Mouse (Mus musculus) right cerebral cortex, postnatal 4 days (tissue): Measurements from ENCODE around the gene Mfn2.

Source experiments
- DNase-seq: peaks from one replicate; pipeline ENCODE4 v3.0.0-alpha.2; 2022

The Mfn2 gene

DNA sequence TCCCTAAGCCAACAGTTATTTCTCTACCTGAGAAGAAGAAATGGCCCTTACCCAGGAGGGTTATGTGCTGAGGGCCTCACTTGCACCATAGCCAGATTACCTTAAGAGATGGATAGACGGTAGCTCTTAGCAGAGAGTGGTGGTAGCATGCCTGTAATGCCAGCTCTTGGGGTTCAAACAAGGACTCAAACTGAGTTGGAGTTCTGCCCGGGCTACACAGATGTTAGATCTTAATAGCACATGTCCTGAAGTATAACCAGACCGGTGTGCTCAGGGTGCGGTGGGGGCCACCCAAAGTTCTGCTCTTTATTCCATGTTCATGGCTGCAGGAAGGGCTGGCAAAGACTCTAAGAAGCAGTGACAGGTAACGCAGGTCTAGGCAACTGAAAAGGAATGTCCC is 5.0 kb upstream of the Mfn2 start:
- DNase-seq = no peak

DNA sequence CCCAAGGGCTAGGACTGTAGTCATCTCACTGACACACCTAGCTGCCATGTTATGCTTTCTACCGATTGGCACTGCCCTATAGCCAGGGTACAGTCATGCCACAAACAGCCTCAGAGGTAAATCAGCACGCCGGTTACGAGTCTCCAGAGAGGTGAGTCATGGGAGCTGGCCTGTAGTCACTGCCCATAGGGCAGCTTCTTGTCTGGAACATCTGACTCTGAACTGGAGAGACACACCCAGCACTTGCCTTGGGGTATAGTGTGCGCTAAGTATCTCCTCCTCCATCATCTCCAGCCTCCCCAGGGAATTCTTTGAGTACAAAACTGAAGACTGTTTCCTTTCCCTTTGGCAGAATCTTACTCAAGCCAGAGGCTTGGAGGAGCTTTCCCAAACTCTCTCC is 1.7 kb upstream of the Mfn2 start:
- DNase-seq = no peak

DNA sequence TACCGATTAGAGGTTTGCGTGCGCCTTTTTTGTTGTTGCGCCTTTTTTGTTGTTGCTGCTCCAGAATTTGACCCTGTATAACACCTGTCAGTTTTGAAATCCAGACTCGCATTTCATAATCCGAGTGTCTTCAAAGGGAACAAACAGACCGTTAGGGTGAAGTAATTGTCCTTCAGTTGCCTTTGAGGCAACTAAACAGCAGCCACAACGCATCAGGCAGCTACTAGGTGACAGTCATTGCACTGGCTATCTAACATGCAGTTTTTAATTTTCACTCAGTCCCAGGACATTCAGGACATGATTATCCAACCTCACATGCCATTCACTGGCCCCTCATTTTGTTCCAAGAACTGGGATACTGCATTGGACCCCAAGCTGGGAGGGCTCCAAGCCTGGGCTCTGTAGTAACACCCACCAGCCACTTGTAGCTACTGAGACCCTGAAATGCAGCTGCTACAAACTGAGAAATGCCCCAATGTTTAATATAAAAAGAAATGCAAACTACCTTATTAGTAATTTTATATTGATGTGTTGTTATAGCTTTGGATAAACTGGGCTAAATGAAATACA is 671 bp upstream of the Mfn2 start:
- peak; percentile 41 for DNase-seq

DNA sequence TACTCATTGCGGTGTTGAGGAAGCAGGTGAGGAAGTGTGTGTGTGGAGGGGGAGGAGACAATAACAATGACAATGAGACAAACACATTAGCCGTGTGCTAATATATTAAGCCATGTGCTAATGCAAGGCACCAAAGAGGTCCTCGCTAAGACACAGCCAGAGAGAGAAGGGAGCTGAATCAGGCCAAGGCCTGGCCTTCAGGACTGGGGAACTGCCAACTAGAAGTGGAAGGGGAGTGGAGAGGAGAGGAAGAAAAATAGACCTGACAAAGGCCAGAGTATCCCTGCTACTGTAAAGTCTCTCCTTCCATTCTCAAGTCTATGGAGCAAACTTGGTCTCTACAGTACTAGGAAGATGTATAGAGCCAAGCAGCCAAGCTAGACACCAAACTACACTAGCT is 903 bp downstream of the Mfn2 start:
- DNase-seq = no peak

DNA sequence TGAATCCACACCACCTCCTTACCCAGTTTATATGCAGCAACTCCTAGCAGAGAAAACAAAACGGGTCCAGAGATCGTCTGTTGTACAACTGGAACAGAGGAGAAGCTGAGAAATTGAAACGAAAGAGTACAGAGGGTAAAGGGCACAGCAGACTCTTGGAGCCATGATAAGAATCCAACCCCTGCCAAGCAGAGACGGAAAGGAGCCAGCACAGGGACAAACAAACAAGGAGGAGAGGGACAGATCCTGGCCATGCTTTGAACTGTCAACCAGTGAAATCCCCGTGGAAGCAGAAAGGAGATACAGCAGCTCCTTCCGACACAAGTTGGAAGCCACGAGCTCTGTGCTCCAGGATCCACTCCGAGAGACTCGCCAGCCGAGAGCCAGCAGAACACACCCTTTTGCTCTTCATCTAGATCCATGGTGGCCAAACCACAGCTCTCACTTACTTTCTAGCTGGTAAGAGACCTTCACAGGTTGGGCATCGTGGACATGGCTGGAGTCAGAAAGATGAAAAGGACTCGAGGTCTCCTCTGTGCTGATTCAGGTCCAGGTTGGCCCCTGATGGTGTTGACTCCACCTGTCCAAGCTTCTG is 1.5 kb downstream of the Mfn2 start:
- no peak for DNase-seq

DNA sequence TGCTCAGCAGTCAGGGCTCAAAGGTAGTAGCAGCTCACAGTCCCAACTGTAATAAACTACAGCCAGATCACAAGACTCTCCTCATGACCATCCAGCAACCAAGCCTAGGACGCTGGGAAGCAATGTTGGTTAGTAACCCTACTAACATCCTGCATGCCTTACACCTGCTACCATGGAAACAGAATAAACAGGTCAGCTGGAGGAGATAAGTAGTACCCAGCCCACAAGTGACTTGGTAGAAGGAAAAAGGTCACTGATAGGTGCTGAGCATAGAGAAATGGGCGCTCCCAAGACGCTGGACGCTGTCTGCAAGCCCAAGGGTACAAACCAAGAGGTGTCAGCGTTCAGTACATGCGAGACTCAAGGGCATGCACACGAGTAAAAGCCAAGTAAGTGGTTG is 4.1 kb downstream of the Mfn2 start:
- DNase-seq = no peak

DNA sequence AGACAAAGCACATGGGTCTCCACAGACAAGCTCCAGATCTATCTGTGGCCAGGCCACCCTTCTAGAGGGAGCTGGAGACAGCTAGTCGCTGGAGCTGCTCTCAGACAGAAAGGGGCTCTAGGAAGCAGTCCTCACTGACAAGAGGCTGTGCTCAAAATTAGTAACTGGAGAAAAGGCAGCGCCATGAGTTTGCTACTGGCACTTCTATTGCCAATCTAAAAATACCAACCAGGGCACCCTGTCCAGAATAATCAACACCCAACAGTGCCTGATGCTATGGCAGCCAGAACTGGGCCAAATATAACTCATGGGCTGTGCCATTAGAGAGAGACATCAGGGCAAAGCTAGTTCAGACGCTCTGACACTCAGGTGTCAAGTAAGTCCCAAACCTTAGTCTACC is 7.2 kb downstream of the Mfn2 start:
- no peak for DNase-seq

DNA sequence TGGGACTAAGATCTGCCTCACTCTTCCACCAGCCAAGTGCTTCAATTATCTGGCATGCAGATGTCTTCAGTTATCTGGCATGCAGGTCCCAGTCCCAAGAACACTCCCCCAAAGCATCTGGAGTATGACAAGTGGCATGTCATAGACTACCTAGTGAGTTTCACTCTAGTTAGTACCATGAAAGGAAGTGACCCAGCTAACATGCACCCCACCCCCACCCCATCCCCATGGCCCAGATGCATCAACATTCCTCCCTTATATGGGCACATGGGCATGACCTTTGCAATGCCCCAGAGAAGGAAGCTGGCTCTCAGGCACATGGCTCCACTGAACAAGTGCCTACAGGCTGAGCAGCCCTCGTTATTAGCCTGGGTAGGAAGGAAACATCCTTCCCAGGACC is 8.1 kb downstream of the Mfn2 start:
- DNase-seq = no peak

DNA sequence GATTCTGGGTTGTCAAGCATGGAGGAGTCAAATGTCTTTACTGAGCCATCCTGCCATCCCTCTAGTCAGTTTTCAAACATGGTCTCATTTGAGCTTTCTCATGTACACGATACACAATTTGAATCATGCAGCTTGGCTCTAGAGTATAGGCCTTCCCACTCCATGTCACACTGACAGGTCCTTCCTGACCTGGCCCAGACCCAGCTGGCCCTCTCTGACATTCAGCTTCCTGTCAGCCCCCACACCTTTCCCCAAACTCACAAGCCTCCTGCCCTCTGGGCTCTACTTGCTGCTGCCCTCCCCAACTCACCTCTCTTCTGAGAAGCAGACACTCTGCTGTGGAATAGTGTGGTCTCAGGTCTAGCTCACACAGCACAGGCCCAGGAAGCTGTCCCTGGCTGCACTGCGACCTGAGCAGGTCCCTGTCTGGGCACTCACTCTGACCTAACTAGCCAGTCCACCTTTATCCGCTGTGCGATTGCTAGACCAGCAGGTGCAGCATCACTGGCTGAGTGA is 8.6 kb downstream of the Mfn2 start:
- DNase-seq = no peak

DNA sequence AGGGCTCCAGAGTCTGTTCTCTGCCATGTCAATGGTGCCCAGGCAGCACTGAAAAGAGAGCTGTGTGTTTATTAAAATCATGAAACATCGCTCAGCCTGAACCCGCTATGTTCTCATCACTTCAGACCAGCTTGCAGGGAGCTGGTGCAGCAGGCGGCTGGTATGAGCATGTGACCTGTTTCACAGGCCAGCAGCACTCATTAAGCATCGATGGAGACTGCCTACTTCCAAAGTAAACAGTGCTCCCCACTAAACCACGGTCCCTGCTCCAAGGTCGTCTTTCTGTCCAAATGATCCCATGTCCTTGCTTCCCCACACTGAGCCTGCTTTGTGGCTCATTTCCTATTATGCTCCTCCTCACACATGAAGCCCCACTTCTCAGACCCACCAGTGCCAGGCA is 14.2 kb downstream of the Mfn2 start:
- DNase-seq = no peak

DNA sequence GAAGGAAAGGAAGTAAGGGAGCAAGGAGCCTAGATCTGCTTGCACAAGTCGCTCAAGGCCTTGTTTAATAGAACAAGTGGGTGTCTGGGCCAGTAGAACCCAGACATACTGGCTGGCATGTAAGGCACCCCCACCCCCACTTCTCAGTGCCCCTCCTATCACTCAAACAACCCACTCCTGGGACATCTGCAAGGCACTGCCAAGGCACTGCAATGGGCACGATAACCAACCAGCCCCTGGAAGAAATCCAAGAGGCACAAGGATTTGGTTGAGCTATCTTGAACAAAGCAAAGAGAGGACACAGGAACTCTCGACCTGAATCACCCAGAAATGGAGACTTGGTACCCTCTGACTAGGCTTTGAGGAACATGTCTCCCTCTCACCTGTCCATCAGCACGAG is 16.3 kb downstream of the Mfn2 start:
- no peak for DNase-seq

DNA sequence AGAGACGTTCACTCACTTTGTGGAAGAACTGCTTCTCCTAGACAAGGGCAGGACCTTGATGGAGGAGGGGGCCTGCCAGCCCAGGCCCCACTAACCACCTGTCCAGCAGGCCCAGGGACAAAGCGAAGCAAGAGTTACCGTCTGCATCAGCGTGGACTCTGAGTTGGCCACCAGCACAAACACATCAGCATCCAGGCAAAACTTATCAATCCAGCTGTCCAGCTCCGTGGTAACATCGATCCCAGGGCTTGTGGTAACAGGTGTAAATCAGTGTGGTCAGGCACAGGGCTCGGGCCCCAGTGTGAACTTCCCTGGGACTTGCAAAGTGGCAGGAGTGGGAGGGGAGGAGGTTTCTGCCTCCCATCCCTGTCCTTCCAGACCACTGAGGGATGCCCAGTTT is 17.2 kb downstream of the Mfn2 start:
- no peak for DNase-seq

DNA sequence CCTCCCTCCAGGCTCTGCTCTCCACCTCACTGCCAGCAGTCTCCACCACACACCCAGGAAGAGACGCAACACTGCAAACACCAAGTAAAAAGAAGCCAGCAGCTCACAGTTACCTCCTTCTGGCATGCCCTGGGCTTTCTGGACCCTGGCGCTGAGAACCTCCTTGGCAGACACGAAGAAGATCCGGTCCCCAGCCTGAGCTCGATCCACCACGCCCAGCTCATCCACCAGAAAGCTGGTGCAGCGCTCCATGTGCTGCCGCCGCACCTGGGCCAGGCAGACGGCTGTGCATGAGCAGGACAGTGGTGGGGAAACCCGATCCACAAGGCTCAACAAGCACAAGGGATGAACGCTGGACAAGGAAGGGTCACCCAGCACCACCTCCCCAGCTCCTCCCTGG is 18.3 kb downstream of the Mfn2 start:
- DNase-seq = no peak

DNA sequence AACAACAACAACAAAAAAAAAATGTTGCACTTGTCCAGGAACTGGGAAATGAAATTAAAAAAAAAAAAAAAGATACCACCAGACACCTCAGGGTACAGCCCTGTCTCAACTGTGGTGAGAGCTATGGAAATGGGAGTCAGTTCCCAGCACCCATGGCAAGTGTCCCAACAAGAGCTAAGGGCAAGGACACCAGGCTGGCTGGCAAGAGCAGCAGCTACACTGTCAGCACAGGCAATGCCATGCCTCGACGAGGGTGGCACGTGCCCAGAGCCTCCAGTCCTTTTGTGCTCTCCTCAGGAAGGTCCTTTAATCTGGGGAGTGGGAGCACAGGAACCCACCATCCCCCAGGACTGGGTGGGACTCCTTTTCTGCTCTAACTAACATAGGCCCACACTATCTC is 20.4 kb downstream of the Mfn2 start:
- no peak for DNase-seq

DNA sequence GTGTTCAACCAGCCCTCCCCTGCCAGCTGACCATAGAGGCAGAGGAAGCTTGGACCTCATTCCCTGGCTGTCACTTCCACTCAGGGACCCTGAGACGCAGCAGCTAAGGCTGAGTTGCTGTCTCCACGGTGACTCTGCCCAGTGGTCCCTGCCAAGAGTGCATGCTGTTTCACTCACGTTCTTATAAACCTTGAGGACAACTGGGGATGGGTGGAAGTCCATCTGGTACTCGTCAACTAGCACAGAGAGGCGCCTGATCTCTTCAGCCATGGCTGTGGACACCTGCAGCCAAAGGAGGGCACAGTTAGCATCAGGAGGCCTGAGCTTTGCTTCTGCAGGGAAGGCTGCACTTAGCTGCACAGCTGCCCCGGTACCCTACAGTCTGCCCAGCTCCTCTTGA is 21.5 kb downstream of the Mfn2 start:
- DNase-seq = no peak

DNA sequence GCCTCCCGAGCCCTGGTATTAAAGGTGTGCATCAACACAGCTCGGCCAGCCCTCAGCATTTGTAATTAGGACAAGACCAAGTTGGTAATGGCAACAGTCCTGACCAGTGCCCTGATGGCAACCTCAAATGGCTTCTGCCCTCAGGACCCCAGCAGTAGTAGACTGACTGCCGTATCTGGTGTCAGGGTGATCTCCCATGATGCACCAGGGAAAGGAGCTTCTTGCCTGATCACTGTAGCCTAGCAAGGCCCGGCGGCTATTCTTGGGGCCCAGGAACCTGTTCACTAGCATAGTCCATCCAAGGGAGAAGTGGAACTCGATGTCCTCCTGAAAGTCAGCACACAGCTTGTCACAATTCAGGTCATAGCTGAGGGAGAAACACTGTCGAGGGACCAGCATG is 22.7 kb downstream of the Mfn2 start:
- no peak for DNase-seq

DNA sequence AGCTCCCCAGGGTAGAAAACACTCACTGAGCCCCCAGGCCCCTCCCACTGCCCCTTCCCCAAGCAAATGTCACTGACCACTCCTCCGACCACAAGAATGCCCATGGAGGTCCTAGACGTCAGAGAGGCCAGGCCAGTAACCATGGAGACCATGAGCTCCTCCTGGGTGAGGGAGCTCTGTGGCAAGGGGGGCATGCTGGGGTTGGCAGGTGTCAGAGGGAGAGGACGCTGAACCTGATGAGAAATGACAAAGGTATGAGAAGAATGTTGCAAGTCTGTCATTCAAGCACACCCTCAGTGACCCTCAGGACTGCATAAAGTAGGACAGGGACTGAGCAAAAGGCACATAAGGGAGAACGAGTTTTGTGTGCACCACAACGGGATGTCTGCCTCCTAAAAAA is 24.6 kb downstream of the Mfn2 start:
- no peak for DNase-seq

DNA sequence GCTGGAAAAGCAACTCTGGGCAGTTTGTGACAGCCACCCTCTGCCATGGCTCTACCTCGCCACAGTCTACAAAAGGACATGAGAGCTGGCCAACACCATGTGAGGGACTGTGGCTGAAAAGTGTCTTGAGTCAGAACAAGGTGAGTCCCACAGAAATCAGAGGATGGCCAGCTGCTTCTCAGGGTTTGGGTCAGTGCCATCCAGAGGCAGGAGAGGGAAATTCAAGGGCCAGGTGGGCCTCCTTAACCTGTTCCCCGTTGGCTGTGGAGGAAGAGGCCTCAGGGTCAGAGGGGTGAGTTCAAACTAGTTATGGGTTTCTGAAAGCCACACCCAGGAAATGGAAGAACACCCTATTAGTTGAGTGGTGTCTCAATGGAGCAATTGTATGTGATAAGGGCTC is 25.0 kb downstream of the Mfn2 start:
- no peak for DNase-seq

DNA sequence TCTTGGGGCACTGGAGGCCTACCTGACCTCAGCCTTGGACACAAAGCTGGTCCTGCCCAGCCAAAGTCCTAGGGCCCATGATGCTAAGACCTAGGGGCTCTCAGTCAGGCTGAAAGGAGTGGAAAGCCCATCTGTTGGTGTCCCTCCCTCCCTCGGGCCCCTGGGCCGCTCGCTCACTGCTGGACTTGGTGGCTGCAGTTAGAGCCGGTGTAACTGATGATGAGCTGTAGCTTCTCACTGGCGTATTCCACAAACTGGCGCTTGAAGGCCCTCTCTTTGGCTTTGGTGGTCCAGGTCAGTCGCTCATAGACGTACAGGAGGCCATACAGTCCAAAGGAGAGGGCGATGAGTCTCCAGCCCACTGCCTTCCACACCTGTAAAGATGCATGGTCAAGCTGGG is 26.0 kb downstream of the Mfn2 start:
- DNase-seq = no peak

DNA sequence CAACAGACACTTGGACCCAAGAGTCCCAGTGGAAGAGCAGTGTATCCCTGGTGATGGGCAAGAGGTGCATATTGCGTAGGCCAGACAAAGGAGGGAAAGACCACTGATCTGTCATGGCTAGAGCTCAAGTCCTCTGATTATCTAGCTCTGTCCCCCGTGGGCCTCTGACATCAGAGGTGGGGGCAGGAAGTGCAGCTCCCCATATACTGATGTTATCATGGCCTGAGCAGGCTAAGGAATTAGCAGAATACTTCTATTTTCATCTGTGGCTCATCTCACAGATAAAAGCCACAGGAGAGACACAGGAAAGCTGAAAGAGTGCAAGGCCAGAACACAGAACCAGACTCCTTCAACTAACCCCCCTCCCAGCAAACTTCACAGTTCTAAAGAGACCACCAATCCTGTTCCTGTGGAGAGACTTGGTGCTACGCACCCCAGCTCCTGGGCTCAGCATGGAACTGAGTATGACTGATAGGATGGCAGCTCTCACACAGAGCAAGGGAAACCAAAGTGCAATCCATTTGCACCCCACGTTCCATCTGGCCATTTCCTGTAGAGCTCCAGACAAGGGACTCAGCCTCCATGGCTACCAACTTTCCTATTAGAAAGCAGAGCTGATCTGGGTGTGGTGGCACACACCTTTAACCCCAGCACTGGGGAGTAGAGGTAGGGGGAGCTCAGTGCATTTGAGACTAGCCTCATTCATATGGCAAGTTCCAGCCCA is 28.5 kb downstream of the Mfn2 start:
- DNase-seq = no peak

DNA sequence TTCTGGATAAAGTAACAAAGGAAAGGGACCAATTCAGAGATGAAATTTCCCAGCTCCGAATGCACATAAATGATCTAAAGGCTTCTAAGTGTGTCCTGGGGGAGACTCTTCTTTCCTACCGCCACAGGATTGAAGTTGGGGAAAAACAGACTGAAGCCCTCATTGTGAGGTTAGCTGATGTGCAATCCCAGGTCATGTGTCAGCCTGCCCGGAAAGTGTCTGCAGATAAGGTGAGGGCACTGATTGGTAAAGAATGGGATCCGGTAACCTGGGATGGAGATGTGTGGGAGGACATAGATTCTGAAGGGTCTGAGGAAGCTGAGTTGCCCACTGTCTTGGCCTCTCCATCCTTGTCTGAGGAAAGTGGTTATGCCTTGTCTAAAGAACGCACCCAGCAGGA is 35.3 kb downstream of the Mfn2 start:
- DNase-seq = no peak

DNA sequence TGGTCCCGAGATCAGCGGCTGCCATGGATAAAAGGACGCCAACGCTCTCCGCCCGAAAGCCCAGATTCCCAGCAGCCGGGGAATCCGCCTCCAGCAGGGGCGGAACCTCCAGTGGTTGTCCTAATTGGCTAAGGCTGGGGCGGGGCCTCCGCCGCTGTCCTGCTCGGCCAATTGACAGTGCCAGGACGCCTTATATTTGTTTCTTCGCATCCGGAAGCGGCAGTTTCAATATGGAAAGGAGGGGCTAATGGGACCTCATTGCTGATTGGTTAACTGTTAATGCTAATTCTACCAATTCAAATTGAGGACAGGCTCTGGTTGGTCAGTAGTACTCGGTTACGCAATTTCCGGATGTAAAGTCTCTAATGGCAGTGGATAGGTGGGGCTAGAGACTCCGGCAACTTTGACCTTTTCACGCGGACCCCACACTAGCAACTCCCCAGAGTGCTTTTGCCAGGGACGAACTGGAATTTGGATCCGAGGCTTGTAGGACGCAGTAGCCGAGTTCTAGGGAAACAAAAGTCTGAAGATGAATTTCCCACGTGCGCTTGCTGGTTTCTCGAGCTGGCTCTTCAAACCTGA is 36.0 kb downstream of the Mfn2 start, which contains the start of the genes Miip and Fv1:
Miip (minus strand) TSS at position 367 of the 582 bp plus-strand sequence.
Fv1 (plus strand) TSS at position 530 of the 582 bp plus-strand sequence.
- peak; percentile 83 for DNase-seq

DNA sequence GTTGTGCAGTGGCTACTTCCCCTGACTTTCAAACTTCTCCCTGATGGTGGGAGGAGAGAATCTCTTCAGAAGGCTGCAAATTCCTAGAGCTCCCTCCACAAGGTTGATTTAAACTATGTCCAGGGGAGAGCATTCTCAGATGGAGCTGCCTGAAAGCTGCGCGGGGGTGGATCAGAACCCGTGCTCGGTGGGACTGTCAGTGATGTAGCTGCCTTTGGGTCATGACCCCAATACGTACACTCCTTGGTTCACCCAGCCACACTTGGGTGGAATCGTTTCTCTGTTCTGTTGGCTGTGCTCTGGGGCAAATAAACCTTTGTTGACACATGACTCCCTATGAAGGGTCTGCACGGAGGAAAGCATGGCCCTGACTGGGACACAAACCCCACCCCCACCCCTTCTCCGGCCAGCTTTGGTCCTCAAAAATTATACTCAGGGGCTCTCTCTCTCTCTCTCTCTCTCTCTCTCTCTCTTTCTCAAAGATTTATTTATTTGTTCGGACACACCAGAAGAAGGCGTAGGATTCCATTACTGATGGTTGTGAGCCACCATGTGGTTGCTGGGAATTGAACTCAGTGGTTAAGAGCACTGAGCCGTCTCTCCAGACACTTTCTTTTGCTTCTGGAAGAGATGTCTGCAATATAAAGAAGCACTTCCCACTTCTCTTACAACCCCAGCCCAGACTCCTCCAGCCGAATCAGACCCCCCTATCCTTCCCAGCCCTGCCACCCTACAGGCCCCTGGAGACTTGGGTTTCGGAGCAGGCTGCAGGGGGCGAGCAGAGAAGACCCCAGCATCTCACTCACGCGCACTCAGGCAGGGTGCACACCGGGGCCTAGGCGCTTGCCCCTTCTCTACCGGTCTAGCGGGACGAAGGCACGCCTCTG is 36.7 kb downstream of the Mfn2 start:
- DNase-seq = no peak
